Mouse (Mus musculus) CD4-positive helper T cell, adult 2 months (primary cell): ENCODE measurements at regions not wholly inside any gene's neighbourhood (a gene's known extent, or its start where the extent isn't known, plus 50 kb on each side); places are given as distances from the start of the nearest gene placed in this dataset.
"Not testable (repeated sequence)": the region's sequence is repeated elsewhere in the genome, so short reads cannot be mapped to it uniquely, and the experiment has no call there.

Source experiments
- DNase-seq: peaks from one replicate; pipeline ENCODE4 v3.0.0-alpha.2; 2012; ENCODE audit warnings: low read depth, missing footprints, low spot score

GRCm38 (mm10) chr13:27945062-27945461 lies 71.0 kb upstream of the Prl4a1 start:
- DNase-seq: peak; percentile 27

GRCm38 (mm10) chr13:27960421-27960820 lies 55.6 kb upstream of the Prl4a1 start:
- not testable (repeated sequence) for DNase-seq

- DNase-seq: not testable (repeated sequence)
Measured at GRCm38 (mm10) chr13:27962381-27962780, 53.6 kb upstream of the Prl4a1 start.

GRCm38 (mm10) chr13:27966021-27966420 lies 50.0 kb upstream of the Prl4a1 start:
- not testable (repeated sequence) for DNase-seq
